Mouse (Mus musculus) lung, embryonic 16.5 days (tissue): ENCODE results near the gene Des. TPM values are rescaled to one million over a fixed set of nuclear protein-coding genes. Genes with fewer than 3 reads are reported as not detected.

Experiments used
- ATAC-seq: fragments of 200-750 bp; cut with Nextera tagmentation; 2 replicates; pipeline ENCODE4 v1.8.0; 2017; ENCODE audit warnings: low read depth, mild to moderate bottlenecking, moderate library complexity
- H3K27ac ChIP-seq: fragments of 300-500 bp; sonication (generic); 2 replicates; pipeline ENCODE4 v1.5.1; 2014; ENCODE audit warnings: mild to moderate bottlenecking, control low read depth, low read length
- H3K27me3 ChIP-seq: fragments of 300-500 bp; sonication (generic); 2 replicates; pipeline ENCODE4 v1.6.1; 2014; ENCODE audit warnings: low read depth, low read length, mixed read lengths; ENCODE audit not compliant: control insufficient read depth, insufficient read depth
- H3K36me3 ChIP-seq: fragments of 300-500 bp; sonication (generic); 2 replicates; pipeline ENCODE4 v1.6.1; 2014; ENCODE audit warnings: low read length; ENCODE audit not compliant: control insufficient read depth, insufficient read depth
- H3K4me1 ChIP-seq: fragments of 300-500 bp; sonication (generic); replicated peaks from 2 replicates; pipeline ENCODE4 v1.6.1; 2014; ENCODE audit warnings: low read length, mixed read lengths; ENCODE audit not compliant: control insufficient read depth, insufficient read depth
- H3K4me2 ChIP-seq: fragments of 300-500 bp; sonication (generic); 2 replicates; pipeline ENCODE4 v1.6.1; 2014; ENCODE audit warnings: low read depth, low read length, control low read depth
- H3K4me3 ChIP-seq: fragments of 300-500 bp; sonication (generic); 2 replicates; pipeline ENCODE4 v1.5.1; 2014; ENCODE audit warnings: mild to moderate bottlenecking, low read length, control low read depth
- H3K9ac ChIP-seq: fragments of 300-500 bp; sonication (generic); 2 replicates; pipeline ENCODE4 v1.6.1; 2014; ENCODE audit warnings: low read length, control low read depth
- H3K9me3 ChIP-seq: fragments of 300-500 bp; sonication (generic); 2 replicates; pipeline ENCODE4 v1.6.1; 2016; ENCODE audit warnings: low read length; ENCODE audit not compliant: control insufficient read depth
- WGBS: fragments of 180-500 bp; shearing (Covaris S2); extraction: QIAGEN DNeasy Blood & Tissue Kit; methylation state at CpG from one replicate; pipeline ENCODE4 v1.1.7; 2014; 5-methylcytosine and 5-hydroxymethylcytosine counted together
- polyA plus RNA-seq: library from polyadenylated mRNA; unstranded; fragments of >200 nt; fragmentation: Nextera tagmentation; extraction: Ambion mirVana; gene quantifications from 2 replicates; pipeline ENCODE4 v1.2.1, GENCODE M21; 2015

The Des gene
- polyA plus RNA-seq, 1 experiment from 2014 or later = 57.1 TPM

GRCm38 (mm10) chr1:75387469-75387928 is 27.4 kb downstream of the Des start:
- Histone ChIP-seq H3K9ac (no peak overlapping the region), H3K4me3 (no peak overlapping the region), H3K27ac (no peak overlapping the region), H3K4me1 (peaks cover 7% of the 10 kb centered on the region; the same call in 1 of the 2 replicates), H3K27me3 (peaks cover 35% of the 10 kb centered on the region), H3K4me2 (peak overlapping the region; percentile 37; the same call in 1 of the 2 replicates), H3K36me3 (no peaks in the 10 kb centered on the region), H3K9me3 (no peaks in the 10 kb centered on the region)
- no peak for ATAC-seq
- WGBS = 52% methylated on average over 7 of the region's 7 CpGs

- Histone ChIP-seq H3K9ac (peak overlapping the region; percentile 36; the same call in 1 of the 2 replicates), H3K4me2 (peak overlapping the region; percentile 37), H3K36me3 (no peaks in the 10 kb centered on the region), H3K27ac (no peak overlapping the region), H3K4me1 (peaks cover 5% of the 10 kb centered on the region; the same call in 1 of the 2 replicates), H3K4me3 (peak overlapping the region; percentile 14), H3K9me3 (no peaks in the 10 kb centered on the region), H3K27me3 (peaks cover 33% of the 10 kb centered on the region)
- ATAC-seq = peak; percentile 11; the same call in 1 of the 2 replicates
- 15% methylated on average over 93 of the region's 94 CpGs for WGBS
Measured at GRCm38 (mm10) chr1:75387929-75388897, 28.1 kb downstream of the Des start.

GRCm38 (mm10) chr1:75388898-75389515 is 28.9 kb downstream of the Des start:
- Histone ChIP-seq H3K36me3 (no peaks in the 10 kb centered on the region), H3K4me1 (peaks cover 8% of the 10 kb centered on the region; the same call in 1 of the 2 replicates), H3K9ac (no peak overlapping the region), H3K4me2 (no peak overlapping the region), H3K27me3 (peaks cover 33% of the 10 kb centered on the region), H3K4me3 (no peak overlapping the region), H3K27ac (no peak overlapping the region), H3K9me3 (no peaks in the 10 kb centered on the region)
- 36% methylated on average over 23 of the region's 23 CpGs for WGBS
- ATAC-seq = no peak

GRCm38 (mm10) chr1:75393139-75393538 is 33.0 kb downstream of the Des start:
- no peak overlapping the region for H3K4me3 ChIP-seq
- H3K27ac ChIP-seq = no peak overlapping the region; the same call in 1 of the 2 replicates
- H3K9me3 ChIP-seq = no peaks in the 10 kb centered on the region
- H3K27me3 ChIP-seq = peaks cover 18% of the 10 kb centered on the region
- H3K4me2 ChIP-seq = no peak overlapping the region
- peak; percentile 10; the same call in 1 of the 2 replicates for ATAC-seq
- H3K36me3 ChIP-seq = no peaks in the 10 kb centered on the region
- H3K9ac ChIP-seq = no peak overlapping the region
- H3K4me1 ChIP-seq = peaks cover 7% of the 10 kb centered on the region; the same call in 1 of the 2 replicates
- 58% methylated on average over 9 of the region's 9 CpGs for WGBS

- H3K27ac ChIP-seq = no peak overlapping the region
- peaks cover 13% of the 10 kb centered on the region for H3K4me1 ChIP-seq
- H3K9me3 ChIP-seq = no peaks in the 10 kb centered on the region
- no peaks in the 10 kb centered on the region for H3K36me3 ChIP-seq
- no peak overlapping the region for H3K4me3 ChIP-seq
- no peak for ATAC-seq
- 82% methylated on average over 3 of the region's 3 CpGs for WGBS
- H3K27me3 ChIP-seq = peaks cover 11% of the 10 kb centered on the region
- H3K4me2 ChIP-seq = no peak overlapping the region
- no peak overlapping the region for H3K9ac ChIP-seq
Measured at GRCm38 (mm10) chr1:75393846-75394245, 33.7 kb downstream of the Des start.

- H3K4me1 ChIP-seq = peaks cover 26% of the 10 kb centered on the region
- peak; percentile 72 for ATAC-seq
- no peaks in the 10 kb centered on the region for H3K9me3 ChIP-seq
- no peak overlapping the region for H3K4me3 ChIP-seq
- peaks cover 8% of the 10 kb centered on the region; the same call in 1 of the 2 replicates for H3K36me3 ChIP-seq
- H3K9ac ChIP-seq = peak overlapping the region; percentile 72
- 5% methylated on average over 9 of the region's 9 CpGs for WGBS
- peak overlapping the region; percentile 93 for H3K27ac ChIP-seq
- no peaks in the 10 kb centered on the region for H3K27me3 ChIP-seq
- H3K4me2 ChIP-seq = peak overlapping the region; percentile 30
Measured at GRCm38 (mm10) chr1:75398761-75399402, 38.8 kb downstream of the Des start.

- Histone ChIP-seq H3K9ac (peak overlapping the region; percentile 72), H3K9me3 (no peaks in the 10 kb centered on the region), H3K27ac (peak overlapping the region; percentile 93), H3K4me3 (peak overlapping the region; percentile 46), H3K4me2 (peak overlapping the region; percentile 62), H3K36me3 (peaks cover 8% of the 10 kb centered on the region; the same call in 1 of the 2 replicates), H3K27me3 (no peaks in the 10 kb centered on the region), H3K4me1 (peaks cover 26% of the 10 kb centered on the region)
- 6% methylated on average over 15 of the region's 15 CpGs for WGBS
- ATAC-seq = peak; percentile 93
Measured at GRCm38 (mm10) chr1:75399755-75400492, 39.8 kb downstream of the Des start.

GRCm38 (mm10) chr1:75400493-75401115 is 40.5 kb downstream of the Des start:
- H3K27ac ChIP-seq = peak overlapping the region; percentile 93
- peaks cover 26% of the 10 kb centered on the region for H3K4me1 ChIP-seq
- peak overlapping the region; percentile 46 for H3K4me3 ChIP-seq
- H3K9ac ChIP-seq = peak overlapping the region; percentile 72
- 34% methylated on average over 6 of the region's 6 CpGs for WGBS
- peak; percentile 2; the same call in 1 of the 2 replicates for ATAC-seq
- no peaks in the 10 kb centered on the region for H3K9me3 ChIP-seq
- H3K27me3 ChIP-seq = no peaks in the 10 kb centered on the region
- peaks cover 8% of the 10 kb centered on the region; the same call in 1 of the 2 replicates for H3K36me3 ChIP-seq
- H3K4me2 ChIP-seq = peak overlapping the region; percentile 62
